Mouse (Mus musculus) bone marrow macrophage, adult 2 months (primary cell): ENCODE data around the gene Rag1.

Source experiments
- CTCF ChIP-seq: IDR thresholded peaks from 2 replicates; pipeline ENCODE4 v1.5.1; 2012; ENCODE audit warnings: low read depth, mild to moderate bottlenecking, low read length, moderate library complexity
- POLR2A ChIP-seq: IDR thresholded peaks from 2 replicates; pipeline ENCODE4 v1.6.1; 2012; ENCODE audit warnings: mild to moderate bottlenecking, low read depth, low read length, borderline replicate concordance

DNA sequence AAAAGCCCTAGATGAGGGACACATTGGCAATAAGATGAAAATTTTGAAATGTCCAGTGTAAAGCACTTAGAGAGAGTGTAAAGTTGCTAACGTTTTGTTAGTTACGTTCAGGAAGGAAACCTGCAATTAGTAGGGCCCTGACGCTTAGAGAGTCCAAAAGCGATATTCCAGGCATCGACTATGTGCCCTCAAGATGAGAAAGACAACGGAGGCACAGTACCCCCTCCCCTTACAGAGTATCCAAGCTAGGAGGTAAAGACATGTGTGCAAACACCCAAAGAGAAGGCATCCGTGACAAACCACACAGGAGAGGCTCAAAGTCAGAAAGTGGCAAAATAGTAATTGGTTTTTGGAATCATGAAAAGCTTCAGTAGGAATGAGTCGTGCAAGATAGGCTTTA is 56.4 kb downstream of the Rag1 start:
- TF ChIP-seq POLR2A (no peak), CTCF (no peak)
